Mouse (Mus musculus) spleen, postnatal 4 days (tissue): ENCODE data around the gene Dixdc1.

Experiments
- DNase-seq, 2 experiments: peaks; one replicate each; pipeline ENCODE4 v3.0.0; 2022; ENCODE audit warnings: low spot score in 2 of 2

Gene Dixdc1

GRCm38 (mm10) chr9:50700921-50701691 lies 38.2 kb downstream of the Dixdc1 start:
- DNase-seq: no peak

- DNase-seq: no peak
Measured at GRCm38 (mm10) chr9:50698418-50699409, 40.6 kb downstream of the Dixdc1 start.

- no peak for DNase-seq
Measured at GRCm38 (mm10) chr9:50697706-50698041, 41.6 kb downstream of the Dixdc1 start.

GRCm38 (mm10) chr9:50696851-50697705 lies 42.2 kb downstream of the Dixdc1 start:
- DNase-seq: no peak

- no peak for DNase-seq
Measured at GRCm38 (mm10) chr9:50695153-50695552, 44.2 kb downstream of the Dixdc1 start.

- peak in 1 of 2 experiments; percentile 30 for DNase-seq
Measured at GRCm38 (mm10) chr9:50693631-50694030, 45.7 kb downstream of the Dixdc1 start.

GRCm38 (mm10) chr9:50692626-50693580 lies 46.4 kb downstream of the Dixdc1 start:
- DNase-seq: no peak

GRCm38 (mm10) chr9:50686866-50687652 lies 52.3 kb downstream of the Dixdc1 start:
- DNase-seq: no peak

- DNase-seq: no peak
Measured at GRCm38 (mm10) chr9:50681727-50682126, 57.6 kb downstream of the Dixdc1 start.

GRCm38 (mm10) chr9:50679406-50679805 lies 59.9 kb downstream of the Dixdc1 start:
- no peak for DNase-seq

GRCm38 (mm10) chr9:50674771-50675170 lies 64.5 kb downstream of the Dixdc1 start:
- DNase-seq: no peak

- peak; percentile 58 to 83 for DNase-seq
Measured at GRCm38 (mm10) chr9:50670690-50671089, 68.6 kb downstream of the Dixdc1 start.

- DNase-seq: no peak
Measured at GRCm38 (mm10) chr9:50667579-50668498, 71.5 kb downstream of the Dixdc1 start.

GRCm38 (mm10) chr9:50666442-50666841 lies 72.9 kb downstream of the Dixdc1 start:
- no peak for DNase-seq

GRCm38 (mm10) chr9:50664826-50665225 lies 74.5 kb downstream of the Dixdc1 start:
- DNase-seq: no peak

GRCm38 (mm10) chr9:50660431-50660830 lies 78.9 kb downstream of the Dixdc1 start:
- peak in 1 of 2 experiments; percentile 17 for DNase-seq

GRCm38 (mm10) chr9:50659392-50660217 lies 79.7 kb downstream of the Dixdc1 start, which contains the start of gene Dlat:
Dlat (minus strand) TSS chr9:50659780.
- peak; percentile 78 to 89 for DNase-seq
